15 mouse cellular contexts compared by ENCODE assay signal in genomic region chr8:120723025-120723424, GRCm38 (mm10). TPM values are rescaled to one million over a fixed set of nuclear protein-coding genes. Genes with fewer than 3 reads are reported as not detected.
DNase-seq lines count a peak whose midpoint lies in the region; ATAC-seq and TF ChIP-seq lines count a peak whose summit lies in the region.
"Had no signal": no experiment of that assay in that cellular context is flagged by ENCODE, and none has a peak within 500 bp of the region (broad histone marks: within the 10 kb centered on the region; RNA-seq: fewer than 3 reads in every experiment).

No protein-coding gene starts in this region.

- H3K79me2 ChIP-seq in liver, adult 2 months (ENCODE audit: control insufficient read depth, insufficient read depth, low read length) = no peaks in the 10 kb centered on the region

- peak; percentile 51 for TF ChIP-seq CTCF in liver, adult 2 months (IDR thresholded peaks at IDR 0.05; ENCODE audit: low read depth, low read length)
- TF ChIP-seq CTCF in embryonic fibroblast, embryonic 13.5 days (IDR thresholded peaks at IDR 0.05; ENCODE audit: borderline replicate concordance, insufficient read depth, low read length) = peak; percentile 34

- H3K4me3 ChIP-seq in liver, adult 2 months (ENCODE audit: insufficient read depth, low read depth, low read length) = no peak overlapping the region
- no peak overlapping the region for H3K4me3 ChIP-seq in liver, embryonic 11.5 days (ENCODE audit: low read depth, low read length)
- no peak overlapping the region for H3K4me3 ChIP-seq in embryonic fibroblast, embryonic 13.5 days (ENCODE audit: insufficient read depth, low read length)
- H3K4me3 ChIP-seq: erythroblast, embryonic 14.5 days; heart, embryonic 10.5 days; hindbrain, embryonic 12.5 days; myocyte had no signal

- H3K27ac ChIP-seq in liver, adult 2 months (replicated peaks; ENCODE audit: insufficient read depth, low read depth, low read length) = no peak overlapping the region
- no peak overlapping the region for H3K27ac ChIP-seq in liver, embryonic 11.5 days (ENCODE audit: low read depth, low read length)
- H3K27ac ChIP-seq in embryonic fibroblast, embryonic 13.5 days (ENCODE audit: insufficient read depth, low read length) = no peak overlapping the region
- H3K27ac ChIP-seq: heart, embryonic 10.5 days; hindbrain, embryonic 12.5 days had no signal

- H3K4me1 ChIP-seq in liver, adult 2 months (ENCODE audit: control insufficient read depth, insufficient read depth, low read length) = no peaks in the 10 kb centered on the region
- no peaks in the 10 kb centered on the region for H3K4me1 ChIP-seq in liver, embryonic 11.5 days (replicated peaks; ENCODE audit: control insufficient read depth, insufficient read depth, low read length)
- H3K4me1 ChIP-seq in embryonic fibroblast, embryonic 13.5 days (ENCODE audit: control insufficient read depth, insufficient read depth, low read length) = peaks cover 6% of the 10 kb centered on the region; the same call in 1 of the 2 replicates
- H3K4me1 ChIP-seq: heart, embryonic 10.5 days had no signal

- no peak for ATAC-seq in liver, embryonic 11.5 days (replicated peaks; ENCODE audit: low FRiP score)

- H3K9ac ChIP-seq in liver, adult 2 months (ENCODE audit: low read depth, low read length) = no peak overlapping the region
- H3K9ac ChIP-seq in liver, embryonic 11.5 days (ENCODE audit: low read depth, low read length) = no peak overlapping the region
- H3K9ac ChIP-seq: hindbrain, embryonic 12.5 days had no signal

- TF ChIP-seq POLR2A in liver, adult 2 months (IDR thresholded peaks at IDR 0.05; ENCODE audit: extremely low read depth, insufficient read depth, low read length) = no peak
- no peak for TF ChIP-seq POLR2A in embryonic fibroblast, embryonic 13.5 days (IDR thresholded peaks at IDR 0.05; ENCODE audit: low read depth, low read length)

- no peaks in the 10 kb centered on the region for H3K36me3 ChIP-seq in liver, adult 2 months (ENCODE audit: control insufficient read depth, insufficient read depth, low read length)
- no peaks in the 10 kb centered on the region for H3K36me3 ChIP-seq in liver, embryonic 11.5 days (ENCODE audit: control insufficient read depth, insufficient read depth, low read length)
- H3K36me3 ChIP-seq: heart, embryonic 10.5 days; hindbrain, embryonic 12.5 days had no signal

- H3K27me3 ChIP-seq in liver, adult 2 months (ENCODE audit: control insufficient read depth, insufficient read depth, low read length) = no peaks in the 10 kb centered on the region
- no peaks in the 10 kb centered on the region for H3K27me3 ChIP-seq in liver, embryonic 11.5 days (replicated peaks; ENCODE audit: control insufficient read depth, insufficient read depth, low read length)
- H3K27me3 ChIP-seq: hindbrain, embryonic 12.5 days had no signal

- no peak for DNase-seq in liver, adult 2 months (ENCODE audit: extremely low read depth, low read depth, low spot score)
- no peak for DNase-seq in liver, embryonic 11.5 days (ENCODE audit: low spot score)
- DNase-seq in A20 (ENCODE audit: low read depth, low spot score) = peak; percentile 35
- DNase-seq in B cell, adult 2 months = peak; percentile 55 to 59
- DNase-seq in Muller cell, postnatal 12 days (ENCODE audit: inconsistent ontology term) = no peak
- no peak for DNase-seq in cerebellum, postnatal 14 days
- DNase-seq: adrenal gland, adult 2 months; spleen, adult 18-20 months had no signal

- peaks cover 4% of the 10 kb centered on the region; the same call in 1 of the 2 replicates for H3K9me3 ChIP-seq in liver, embryonic 11.5 days (ENCODE audit: control insufficient read depth, low read length)
- H3K9me3 ChIP-seq: hindbrain, embryonic 12.5 days had no signal

- H3K4me2 ChIP-seq in liver, embryonic 11.5 days = no peak overlapping the region
- H3K4me2 ChIP-seq: hindbrain, embryonic 12.5 days had no signal

- 77% methylated on average over 6 of the region's 6 CpGs for WGBS in liver, adult 2 months
- 63% methylated on average over 6 of the region's 6 CpGs for WGBS in liver, embryonic 11.5 days

RNA-seq across cellular contexts. Expression of gene Irf8, which starts 13.1 kb away (rescaled TPM):
- 5.5 and 7.6 TPM in 2 replicates for total RNA-seq in liver, adult 2 months (2014; rRNA removed)
- polyA plus RNA-seq in liver, adult 2 months (2012; rRNA removed) = 3.3 and 7.0 TPM in 2 replicates
- 10.5 and 12.3 TPM in 2 replicates for polyA plus RNA-seq in liver, embryonic 11.5 days (2014; fragmentation: Nextera tagmentation; extraction: Ambion mirVana)
- 0.39 TPM in 1 of 2 replicates, not detected in the other for polyA plus RNA-seq in embryonic fibroblast, embryonic 13.5 days (2011; ENCODE audit: insufficient read length, low read depth, missing spikeins)
- polyA plus RNA-seq: myocyte had no signal

RNA-seq across cellular contexts. Expression of gene Emc8, which starts 54.7 kb away (rescaled TPM):
- total RNA-seq in liver, adult 2 months (2014; rRNA removed) = 6.7 and 11.9 TPM in 2 replicates
- polyA plus RNA-seq in liver, adult 2 months (2012; rRNA removed) = 47.8 and 53.3 TPM in 2 replicates
- 265 and 295 TPM in 2 replicates for polyA plus RNA-seq in liver, embryonic 11.5 days (2014; fragmentation: Nextera tagmentation; extraction: Ambion mirVana)
- polyA plus RNA-seq in embryonic fibroblast, embryonic 13.5 days (2011; ENCODE audit: insufficient read length, low read depth, missing spikeins) = 53.5 and 55.9 TPM in 2 replicates

RNA-seq across cellular contexts. Expression of gene Cox4i1, which starts 55.0 kb away (rescaled TPM):
- 706 and 858 TPM in 2 replicates for total RNA-seq in liver, adult 2 months (2014; rRNA removed)
- polyA plus RNA-seq in liver, adult 2 months (2012; rRNA removed) = 1,059 and 1,162 TPM in 2 replicates
- polyA plus RNA-seq in liver, embryonic 11.5 days (2014; fragmentation: Nextera tagmentation; extraction: Ambion mirVana) = 1,052 and 1,118 TPM in 2 replicates
- polyA plus RNA-seq in embryonic fibroblast, embryonic 13.5 days (2011; ENCODE audit: insufficient read length, low read depth, missing spikeins) = 409 and 465 TPM in 2 replicates

RNA-seq across cellular contexts. Expression of gene Gm27021, which starts 55.1 kb away (rescaled TPM):
- total RNA-seq in liver, adult 2 months (2014; rRNA removed) = 1.4 TPM in 1 of 2 replicates, not detected in the other
- polyA plus RNA-seq in liver, adult 2 months (2012; rRNA removed) = not detected in 2 replicates
- polyA plus RNA-seq in liver, embryonic 11.5 days (2014; fragmentation: Nextera tagmentation; extraction: Ambion mirVana) = 0.69 and 2.4 TPM in 2 replicates
- polyA plus RNA-seq in embryonic fibroblast, embryonic 13.5 days (2011; ENCODE audit: insufficient read length, low read depth, missing spikeins) = 1.2 TPM in 1 of 2 replicates, not detected in the other
- total RNA-seq: adrenal gland, adult 2 months; layer of hippocampus, postnatal 25 days; megakaryocyte progenitor cell, adult 5-6 weeks had no signal

Comparison
In these comparisons a context has a peak if more than half of its experiments do, and no peak if none do; other contexts are left out.
1. DNase-seq: peak in A20 (single experiment) and B cell, adult 2 months (2 of 2); none in liver, adult 2 months (single experiment), liver, embryonic 11.5 days (single experiment), Muller cell, postnatal 12 days (single experiment) and cerebellum, postnatal 14 days (0 of 2).